Mouse (Mus musculus): ENCODE measurements around the gene Nob1.

Nob1 gene

GRCm38 (mm10) chr8:107424597-107425229 is at the start of gene Nob1:
TSS of gene Nob1 (minus strand) at chr8:107425051.
- peak; percentile 98 for DNase-seq

GRCm38 (mm10) chr8:107473369-107473768 is 48.5 kb upstream of the Nob1 start:
- DNase-seq: no peak

- DNase-seq: peak; percentile 10
These were observed 47.7 kb upstream of the Nob1 start for GRCm38 (mm10) chr8:107472403-107473100.

- DNase-seq: no peak
These were observed 45.5 kb upstream of the Nob1 start for GRCm38 (mm10) chr8:107470302-107470701.

DNA sequence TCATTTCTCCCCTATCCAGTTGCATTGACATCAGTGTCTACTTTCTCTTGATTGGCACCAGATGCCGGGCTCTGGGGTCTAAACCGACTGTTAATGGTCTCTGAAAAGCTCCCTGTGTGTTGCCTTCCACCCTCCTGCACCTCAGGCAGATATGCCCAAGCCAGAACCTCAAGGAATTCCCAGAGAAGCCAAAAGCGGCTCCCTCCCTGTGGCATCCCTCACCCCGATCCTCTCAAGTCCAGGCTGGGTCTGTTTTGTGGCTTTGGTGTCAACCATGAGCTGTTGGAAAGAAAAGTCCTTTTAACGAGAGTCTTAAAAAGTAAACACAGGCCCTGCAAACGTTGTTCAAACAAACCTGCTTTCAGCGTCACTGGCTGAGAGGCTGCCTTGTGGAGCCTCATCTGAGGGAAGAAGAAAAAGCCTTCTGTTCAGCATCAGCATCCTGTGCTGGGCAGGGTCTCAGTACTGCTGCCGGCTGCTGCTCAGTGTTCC is 44.0 kb upstream of the Nob1 start:
- no peak for DNase-seq

- no peak for DNase-seq
These were observed 41.8 kb upstream of the Nob1 start for GRCm38 (mm10) chr8:107466642-107467041.

GRCm38 (mm10) chr8:107465332-107465990 is 40.6 kb upstream of the Nob1 start:
- no peak for DNase-seq

DNA sequence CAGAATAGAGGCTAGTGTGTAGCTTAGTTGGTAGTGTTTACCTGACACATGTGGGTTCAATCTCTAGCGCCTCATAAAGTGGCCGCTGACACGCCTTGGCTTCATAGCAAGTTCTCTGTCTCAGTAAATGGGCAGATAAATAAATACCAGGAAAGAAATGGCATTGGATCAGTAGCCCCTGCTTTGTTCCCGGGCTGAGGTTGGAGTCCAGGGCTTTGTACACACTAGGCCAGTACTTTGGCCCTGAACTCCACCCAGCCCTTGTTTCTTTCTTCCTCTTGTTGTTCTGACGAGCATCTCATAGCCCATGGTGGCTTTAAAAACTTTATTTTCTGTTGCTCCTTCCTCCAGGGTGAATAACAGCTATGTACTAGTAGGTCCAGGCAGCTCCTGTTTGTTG is 37.6 kb upstream of the Nob1 start:
- DNase-seq: no peak

DNA sequence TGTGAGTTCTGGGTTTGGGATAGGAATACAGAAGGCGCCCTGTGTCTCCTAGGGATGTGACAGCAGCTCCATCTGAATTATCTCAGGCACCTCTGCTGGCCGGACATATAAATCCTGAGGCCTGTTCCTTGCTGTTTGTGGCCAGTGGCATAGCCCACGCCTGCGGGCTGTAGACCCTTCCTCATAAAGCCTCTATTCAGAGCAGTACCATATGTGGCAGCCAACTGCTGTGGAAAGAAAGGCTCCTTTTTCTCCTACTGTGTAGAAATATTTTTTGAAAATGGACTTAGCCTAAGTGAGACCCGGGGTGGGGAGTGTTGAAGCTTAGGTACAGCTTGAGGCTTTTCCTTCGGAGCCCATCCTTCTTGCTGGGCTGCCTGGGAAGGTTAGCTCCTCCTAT is 33.4 kb upstream of the Nob1 start:
- DNase-seq: no peak

DNA sequence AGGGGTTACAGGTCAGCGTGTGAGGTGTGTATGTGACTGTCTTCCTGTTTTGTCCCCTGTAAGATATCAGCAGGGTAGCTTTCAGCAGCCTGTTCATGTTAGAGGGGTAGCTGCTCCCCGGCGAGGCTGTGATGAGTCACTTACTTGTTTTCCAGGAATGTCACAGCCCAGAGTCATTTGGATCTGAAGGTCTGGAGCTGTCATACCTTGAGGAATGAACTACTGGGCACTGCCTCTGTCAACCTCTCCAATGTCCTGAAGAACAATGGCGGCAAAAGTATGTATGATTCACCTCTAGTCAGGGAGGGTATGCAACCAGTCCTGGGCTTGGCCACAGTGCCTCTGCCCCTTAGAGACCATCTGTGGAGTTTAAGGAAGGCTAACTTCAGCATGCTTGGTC is 32.9 kb upstream of the Nob1 start:
- no peak for DNase-seq

DNA sequence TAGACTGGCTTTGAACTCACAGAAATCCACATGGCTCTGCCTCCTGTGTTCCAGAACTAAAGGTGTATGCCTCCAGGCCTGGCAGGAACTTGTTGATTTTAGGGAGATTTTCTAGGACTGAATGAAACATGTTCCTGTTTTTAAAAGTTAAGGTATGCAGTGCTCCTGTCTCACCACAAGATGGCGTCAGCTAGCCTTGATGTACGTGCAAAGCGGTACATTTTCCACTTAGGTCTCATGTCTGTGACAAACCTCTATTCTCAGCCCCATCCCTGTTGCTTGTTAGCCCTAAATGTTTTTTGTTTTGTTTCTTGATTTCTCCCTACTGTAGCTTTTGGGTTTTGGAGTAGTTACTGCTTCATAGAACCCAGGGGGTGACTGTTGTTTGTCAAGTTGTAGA is 30.4 kb upstream of the Nob1 start:
- DNase-seq: peak; percentile 37

GRCm38 (mm10) chr8:107453386-107453785 is 28.5 kb upstream of the Nob1 start:
- no peak for DNase-seq

DNA sequence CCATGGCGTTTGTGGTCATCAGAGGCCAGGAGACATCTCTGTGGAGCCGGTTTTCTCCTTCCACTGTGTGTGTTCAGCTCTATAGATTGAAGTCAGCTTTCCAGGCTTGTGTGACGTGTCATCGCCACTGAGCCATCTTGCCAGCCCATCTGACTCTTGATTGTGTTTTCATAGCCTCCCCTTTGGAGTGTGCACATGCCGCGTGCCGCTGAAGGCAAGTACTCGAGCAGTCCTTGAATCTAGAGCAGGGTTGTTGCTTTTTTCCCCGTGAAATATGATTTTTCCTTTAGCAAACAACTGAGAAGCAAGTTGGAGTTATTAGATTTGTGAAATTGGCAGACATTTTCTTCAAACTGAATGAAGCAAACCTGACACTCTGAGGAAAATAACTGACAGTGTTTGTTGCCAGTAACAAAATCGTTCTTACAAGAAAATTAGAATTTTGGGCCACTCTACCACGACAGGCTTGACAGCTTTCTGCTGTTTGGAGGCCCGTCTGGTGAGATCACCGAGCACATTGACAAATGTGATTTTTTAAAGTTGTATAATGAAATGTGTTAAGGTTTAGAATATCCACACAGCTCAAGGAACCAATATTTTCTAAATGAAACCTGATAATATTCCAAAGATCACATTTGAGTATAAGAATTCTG is 26.7 kb upstream of the Nob1 start:
- no peak for DNase-seq

GRCm38 (mm10) chr8:107449655-107450054 is 24.8 kb upstream of the Nob1 start:
- no peak for DNase-seq

DNA sequence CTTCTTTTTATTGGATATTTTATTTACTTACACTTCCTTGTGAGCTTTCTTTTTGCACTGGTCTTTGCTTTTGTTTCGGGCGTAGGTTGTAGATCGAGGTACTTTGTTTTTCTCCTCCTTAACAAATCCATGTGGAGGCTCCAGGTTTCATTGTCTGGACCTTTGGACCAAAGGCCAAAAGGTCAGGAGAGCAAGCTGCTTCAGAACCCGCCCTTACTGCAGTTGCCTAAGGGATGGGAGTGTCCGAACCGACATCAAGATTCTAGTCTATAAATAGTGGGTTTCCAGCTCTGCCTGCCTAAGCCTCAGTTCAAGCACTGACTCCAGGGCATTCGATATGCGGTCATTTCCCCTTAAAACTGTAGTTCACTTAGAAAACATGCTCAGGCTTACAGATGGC is 24.3 kb upstream of the Nob1 start:
- DNase-seq: no peak

GRCm38 (mm10) chr8:107448382-107448889 is 23.6 kb upstream of the Nob1 start:
- DNase-seq: no peak

- no peak for DNase-seq
These were observed 22.9 kb upstream of the Nob1 start for GRCm38 (mm10) chr8:107447713-107448112.

- no peak for DNase-seq
These were observed 19.8 kb upstream of the Nob1 start for GRCm38 (mm10) chr8:107444626-107445025.

- DNase-seq: no peak
These were observed 15.2 kb upstream of the Nob1 start for GRCm38 (mm10) chr8:107439880-107440625.

DNA sequence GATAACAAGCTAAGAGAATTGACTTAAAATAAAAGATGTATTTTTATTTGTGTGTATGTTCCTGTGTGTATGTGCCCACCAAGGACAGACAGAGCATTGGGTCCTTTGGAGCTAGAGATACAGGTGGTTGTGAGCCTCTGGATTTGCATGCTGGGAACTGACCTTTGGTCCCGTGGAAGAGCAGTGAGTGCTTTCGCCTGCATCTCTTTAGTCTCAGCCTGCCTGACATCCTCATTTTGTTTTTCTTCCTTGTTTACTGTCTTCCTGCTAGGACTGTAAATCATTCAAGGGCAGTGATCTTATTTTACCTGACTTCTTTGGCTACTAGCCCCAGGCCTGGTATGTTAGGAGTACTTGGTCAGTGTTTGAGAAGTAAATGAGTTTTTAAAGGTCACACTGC is 12.9 kb upstream of the Nob1 start:
- DNase-seq: no peak

- DNase-seq: no peak
These were observed 12.1 kb upstream of the Nob1 start for GRCm38 (mm10) chr8:107436841-107437421.

All from thymus, postnatal 14 days (tissue).